Mouse (Mus musculus) cerebellum, adult 2 months (tissue): Measurements from ENCODE around the gene 1110065P20Rik.

ENCODE experiments used
- CTCF ChIP-seq: fragments of 200-500 bp; IDR thresholded peaks from 2 replicates; pipeline ENCODE4 v1.5.1; 2011; ENCODE audit warnings: low read depth, mild to moderate bottlenecking, control low read depth, low read length, moderate library complexity, borderline replicate concordance; ENCODE audit not compliant: insufficient read depth
- POLR2A ChIP-seq: fragments of 200-500 bp; IDR thresholded peaks from 2 replicates; pipeline ENCODE4 v1.6.1; 2011; ENCODE audit warnings: low read length, control low read depth, borderline replicate concordance; ENCODE audit not compliant: insufficient read depth

GRCm38 (mm10) chr4:124832796-124833195 is 18.2 kb downstream of the 1110065P20Rik start:
- no peak for TF ChIP-seq CTCF
- TF ChIP-seq POLR2A = no peak
